Mouse (Mus musculus) C3H10T1/2 (cell line): Measurements from ENCODE around the gene Shroom4. TPM values are rescaled to one million over a fixed set of nuclear protein-coding genes. Genes with fewer than 3 reads are reported as not detected.

ENCODE experiments used
- polyA plus RNA-seq, 2 experiments: library from polyadenylated mRNA; unstranded; fragments of >200 nt; fragmentation: generic; extraction: Trizol; gene quantifications; one replicate each; pipeline ENCODE4 v1.2.1; 2012; ENCODE audit warnings: missing spikeins in 2 of 2

Gene Shroom4
- polyA plus RNA-seq = 1 to 10 TPM in 1 of 2 experiments, under 1 TPM in 1; 0.33 to 3.0 TPM

DNA sequence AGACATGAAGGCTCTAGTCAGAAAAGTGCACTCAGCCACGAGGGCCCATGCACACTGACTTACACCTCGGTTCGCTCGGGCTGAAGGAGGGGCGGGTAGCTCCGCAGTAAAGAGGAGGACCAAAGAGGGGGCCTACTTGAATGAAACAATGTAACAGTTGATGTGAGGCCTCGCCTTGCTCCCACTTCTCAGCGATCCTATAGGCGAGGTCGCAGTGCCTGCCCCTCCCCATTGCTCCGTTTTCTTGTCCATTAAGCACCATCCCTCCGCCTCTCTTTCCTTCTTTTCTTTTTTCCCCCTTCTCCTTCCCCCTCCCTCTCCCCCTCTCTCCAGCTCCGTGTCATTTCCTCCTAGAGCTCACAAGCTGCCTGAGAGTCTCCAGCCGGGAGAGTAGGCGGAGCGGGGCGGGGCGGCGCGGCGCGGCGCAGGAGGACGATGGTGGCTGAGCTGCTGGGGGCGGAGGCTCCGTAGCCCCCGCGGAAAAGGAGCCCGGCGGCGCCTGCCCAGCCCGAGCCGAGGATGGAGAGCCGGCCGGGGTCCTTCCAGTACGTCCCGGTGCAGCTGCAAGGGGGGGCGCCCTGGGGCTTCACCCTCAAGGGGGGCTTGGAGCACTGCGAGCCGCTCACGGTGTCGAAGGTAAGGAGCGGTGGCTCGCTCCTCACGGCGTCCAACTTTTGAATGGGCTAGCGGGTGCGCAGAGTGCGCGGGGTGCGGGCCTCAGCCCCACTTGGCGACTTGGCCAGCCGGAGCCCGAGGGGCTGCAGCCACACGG is at the start of gene Shroom4:
TSS of gene Shroom4 (plus strand) at position 229 of the 772 bp plus-strand sequence.

Other genes starting within 250 kb of the Shroom4 start
- not detected for gene Nudt10, start 226.8 kb upstream of the Shroom4 start, polyA plus RNA-seq
- under 1 TPM in 1 of 2 experiments, not detected in 1; 0.02 TPM for gene Bmp15, start 79.1 kb upstream of the Shroom4 start, polyA plus RNA-seq